Mouse (Mus musculus) heart, adult 2 months (tissue): ENCODE measurements around the gene Slc7a1. TPM values are rescaled to one million over a fixed set of nuclear protein-coding genes. Genes with fewer than 3 reads are reported as not detected.

Experiments
- DNase-seq, 2 experiments: peaks; one replicate each; pipeline ENCODE4 v3.0.0; 2021
- H3K27ac ChIP-seq: fragments of 200-600 bp; 2 replicates; pipeline ENCODE4 v1.8.1; 2022
- H3K27me3 ChIP-seq: fragments of 200-500 bp; 2 replicates; pipeline ENCODE4 v1.6.1; 2012; ENCODE audit warnings: mild to moderate bottlenecking, low read length, inconsistent platforms, mixed read lengths; ENCODE audit not compliant: control insufficient read depth, insufficient read depth
- H3K36me3 ChIP-seq: fragments of 200-500 bp; 2 replicates; pipeline ENCODE4 v1.6.1; 2012; ENCODE audit warnings: low read length, inconsistent platforms; ENCODE audit not compliant: control insufficient read depth, insufficient read depth
- H3K4me1 ChIP-seq: fragments of 200-500 bp; 2 replicates; pipeline ENCODE4 v1.6.1; 2011; ENCODE audit warnings: low read length; ENCODE audit not compliant: control insufficient read depth, insufficient read depth
- H3K4me3 ChIP-seq: fragments of 200-600 bp; 2 replicates; pipeline ENCODE4 v1.8.1; 2022
- H3K79me2 ChIP-seq: fragments of 200-500 bp; replicated peaks from 2 replicates; pipeline ENCODE4 v1.6.1; 2012; ENCODE audit warnings: mild to moderate bottlenecking, inconsistent platforms, low read length, moderate library complexity, mixed read lengths; ENCODE audit not compliant: control insufficient read depth, insufficient read depth
- H3K9ac ChIP-seq: fragments of 200-500 bp; 2 replicates; pipeline ENCODE4 v1.6.1; 2012; ENCODE audit warnings: low read depth, mild to moderate bottlenecking, control low read depth, inconsistent platforms, low read length, mixed read lengths
- CTCF ChIP-seq: fragments of 200-600 bp; IDR thresholded peaks from 2 replicates; pipeline ENCODE4 v1.8.1; 2022; ENCODE audit warnings: antibody characterized with exemption, mild to moderate bottlenecking, moderate library complexity
- EP300 ChIP-seq: fragments of 200-500 bp; IDR thresholded peaks from 2 replicates; pipeline ENCODE4 v1.6.1; 2011; ENCODE audit warnings: low read depth, low read length, control low read depth; ENCODE audit not compliant: insufficient read depth
- POLR2A ChIP-seq: fragments of 200-500 bp; IDR thresholded peaks from 2 replicates; pipeline ENCODE4 v1.6.1; 2011; ENCODE audit warnings: mild to moderate bottlenecking, low read depth, low read length, control low read depth; ENCODE audit not compliant: insufficient read depth
- WGBS: fragments of 180-500 bp; shearing (Covaris S2); methylation state at CpG from one replicate; pipeline ENCODE4 v1.1.7; 2018; 5-methylcytosine and 5-hydroxymethylcytosine counted together
- intact Hi-C: fragments of 180-260 bp; cut with DNase I; formaldehyde crosslinking; loops from one replicate; pipeline ENCODE4 v1.15.1; 2025
- polyA plus RNA-seq: library from polyadenylated mRNA; depleted of rRNA; stranded (reverse); fragments of >200 nt; gene quantifications from 2 replicates; pipeline ENCODE4 v1.2.3, GENCODE M21; 2012
- total RNA-seq, 2 experiments: library from RNA; stranded (reverse); gene quantifications; 2 replicates each; pipeline ENCODE4 v1.2.3; 2021

Slc7a1 gene
- total and polyA plus RNA-seq, 3 experiments = 10.9 to 14.4 (median 14.0) TPM

- no peak overlapping the region for H3K9ac ChIP-seq
- no peaks in the 10 kb centered on the region for H3K79me2 ChIP-seq
- peaks cover 2% of the 10 kb centered on the region; the same call in 1 of the 2 replicates for H3K4me1 ChIP-seq
- H3K27me3 ChIP-seq = no peaks in the 10 kb centered on the region
- intact Hi-C loops = no loop called here
- 93% methylated on average over 4 of the region's 4 CpGs for WGBS
- no peak overlapping the region for H3K27ac ChIP-seq
- H3K36me3 ChIP-seq = no peaks in the 10 kb centered on the region
- no peak for DNase-seq
- TF ChIP-seq EP300 = no peak
- TF ChIP-seq POLR2A = no peak
- TF ChIP-seq CTCF = no peak
- no peak overlapping the region for H3K4me3 ChIP-seq
Measured at GRCm38 (mm10) chr5:148412504-148412903, 12.8 kb upstream of the Slc7a1 start.

GRCm38 (mm10) chr5:148409465-148409864, 9.8 kb upstream of the Slc7a1 start:
- Histone ChIP-seq H3K4me3 (no peak overlapping the region), H3K79me2 (no peaks in the 10 kb centered on the region), H3K4me1 (peaks cover 2% of the 10 kb centered on the region; the same call in 1 of the 2 replicates), H3K36me3 (no peaks in the 10 kb centered on the region), H3K27ac (no peak overlapping the region), H3K9ac (no peak overlapping the region), H3K27me3 (no peaks in the 10 kb centered on the region)
- intact Hi-C loops = no loop called here
- DNase-seq = peak; percentile 44 to 58
- WGBS = 23% methylated on average over 8 of the region's 8 CpGs
- TF ChIP-seq CTCF = no peak
- no peak for TF ChIP-seq POLR2A
- TF ChIP-seq EP300 = peak; percentile 32; the same call in 1 of the 2 replicates

- intact Hi-C loops = no loop called here
- no peak overlapping the region for H3K4me3 ChIP-seq
- H3K27ac ChIP-seq = no peak overlapping the region
- no peaks in the 10 kb centered on the region for H3K27me3 ChIP-seq
- H3K9ac ChIP-seq = no peak overlapping the region
- H3K79me2 ChIP-seq = no peaks in the 10 kb centered on the region
- no peak for DNase-seq
- TF ChIP-seq CTCF (peak; percentile 39), EP300 (no peak), POLR2A (no peak)
- H3K36me3 ChIP-seq = no peaks in the 10 kb centered on the region
- WGBS = 92% methylated on average over 2 of the region's 2 CpGs
- peaks cover 2% of the 10 kb centered on the region; the same call in 1 of the 2 replicates for H3K4me1 ChIP-seq
Measured at GRCm38 (mm10) chr5:148406913-148407312, 7.2 kb upstream of the Slc7a1 start.

GRCm38 (mm10) chr5:148404548-148404947, 4.8 kb upstream of the Slc7a1 start:
- intact Hi-C loops = no loop called here
- no peak overlapping the region for H3K27ac ChIP-seq
- no peak for DNase-seq
- peaks cover 1% of the 10 kb centered on the region; the same call in 1 of the 2 replicates for H3K4me1 ChIP-seq
- H3K36me3 ChIP-seq = no peaks in the 10 kb centered on the region
- TF ChIP-seq POLR2A (no peak), CTCF (no peak), EP300 (no peak)
- no peaks in the 10 kb centered on the region for H3K27me3 ChIP-seq
- H3K9ac ChIP-seq = no peak overlapping the region
- WGBS = 94% methylated on average over 7 of the region's 7 CpGs
- H3K79me2 ChIP-seq = no peaks in the 10 kb centered on the region
- no peak overlapping the region for H3K4me3 ChIP-seq

- Histone ChIP-seq H3K4me1 (0 out of 2 replicates have a peak, but pooled peaks cover 1% of the 10 kb centered on the region), H3K27me3 (no peaks in the 10 kb centered on the region), H3K4me3 (no peak overlapping the region), H3K9ac (no peak overlapping the region), H3K27ac (no peak overlapping the region), H3K79me2 (no peaks in the 10 kb centered on the region), H3K36me3 (no peaks in the 10 kb centered on the region)
- WGBS = 65% methylated on average over 4 of the region's 4 CpGs
- DNase-seq = no peak
- intact Hi-C loops = no loop called here
- no peak for TF ChIP-seq CTCF
- TF ChIP-seq POLR2A = no peak
- no peak for TF ChIP-seq EP300
Measured at GRCm38 (mm10) chr5:148402641-148403040, 2.9 kb upstream of the Slc7a1 start.

- Histone ChIP-seq H3K27ac (peak overlapping the region; percentile 74), H3K27me3 (no peaks in the 10 kb centered on the region), H3K9ac (peak overlapping the region; percentile 67), H3K4me1 (0 out of 2 replicates have a peak, but pooled peaks cover 1% of the 10 kb centered on the region), H3K4me3 (peak overlapping the region; percentile 82), H3K36me3 (no peaks in the 10 kb centered on the region), H3K79me2 (no peaks in the 10 kb centered on the region)
- intact Hi-C loops = loop anchor here (5.0 kb wide), 1 partner anchor 57 kb away; no protein-coding TSS in a partner anchor
- 1% methylated on average over 58 of the region's 58 CpGs for WGBS
- peak; percentile 56 to 63 for DNase-seq
- TF ChIP-seq CTCF (no peak), POLR2A (no peak), EP300 (0 out of 2 replicates have a peak, but pooled peaks have one; percentile 9)
Measured at GRCm38 (mm10) chr5:148398766-148399659, 691 bp downstream of the Slc7a1 start.
